Mouse (Mus musculus) stomach, embryonic 14.5 days (tissue): ENCODE results near the gene Map3k12. TPM values are rescaled to one million over a fixed set of nuclear protein-coding genes. Genes with fewer than 3 reads are reported as not detected.
A peak's percentile ranks its signal among the peaks of the same experiment; 100 is the strongest.

ENCODE experiments used
- ATAC-seq: fragments of 200-750 bp; cut with Nextera tagmentation; 2 replicates; pipeline ENCODE4 v1.8.0; 2017; ENCODE audit warnings: low read depth, moderate TSS enrichment; ENCODE audit not compliant: insufficient number of reproducible peaks, insufficient read depth, low FRiP score
- H3K27ac ChIP-seq: fragments of 300-500 bp; sonication (generic); 2 replicates; pipeline ENCODE4 v1.5.1; 2014; ENCODE audit warnings: mild to moderate bottlenecking, low read length, moderate library complexity, mixed read lengths
- H3K27me3 ChIP-seq: fragments of 300-500 bp; sonication (generic); 2 replicates; pipeline ENCODE4 v1.6.1; 2014; ENCODE audit warnings: low read length, control low read depth, mixed read lengths; ENCODE audit not compliant: control insufficient read depth, insufficient read depth
- H3K36me3 ChIP-seq: fragments of 300-500 bp; sonication (generic); 2 replicates; pipeline ENCODE4 v1.6.1; 2014; ENCODE audit warnings: mild to moderate bottlenecking, control low read depth, low read length, moderate library complexity, mixed read lengths; ENCODE audit not compliant: control insufficient read depth, insufficient read depth
- H3K4me1 ChIP-seq: fragments of 300-500 bp; sonication (generic); 2 replicates; pipeline ENCODE4 v1.6.1; 2014; ENCODE audit warnings: low read length, control low read depth, mixed read lengths; ENCODE audit not compliant: control insufficient read depth, insufficient read depth
- H3K4me2 ChIP-seq: fragments of 300-500 bp; sonication (generic); replicated peaks from 2 replicates; pipeline ENCODE4 v1.6.1; 2014; ENCODE audit warnings: low read depth, low read length, control low read depth
- H3K4me3 ChIP-seq: fragments of 300-500 bp; sonication (generic); 2 replicates; pipeline ENCODE4 v1.5.1; 2014; ENCODE audit warnings: low read depth, low read length, control low read depth
- H3K9ac ChIP-seq: fragments of 300-500 bp; sonication (generic); replicated peaks from 2 replicates; pipeline ENCODE4 v1.6.1; 2014; ENCODE audit warnings: low read depth, mild to moderate bottlenecking, control low read depth, low read length, moderate library complexity, mixed read lengths
- H3K9me3 ChIP-seq: fragments of 300-500 bp; sonication (generic); 2 replicates; pipeline ENCODE4 v1.6.1; 2016; ENCODE audit warnings: low read depth, low read length, control low read depth; ENCODE audit not compliant: control insufficient read depth
- WGBS: fragments of 180-500 bp; shearing (Covaris S2); extraction: QIAGEN DNeasy Blood & Tissue Kit; methylation state at CpG from one replicate; pipeline ENCODE4 v1.1.7; 2014; 5-methylcytosine and 5-hydroxymethylcytosine counted together
- polyA plus RNA-seq: library from polyadenylated mRNA; unstranded; fragments of >200 nt; fragmentation: Nextera tagmentation; extraction: Ambion mirVana; gene quantifications from 2 replicates; pipeline ENCODE4 v1.2.1, GENCODE M21; 2014

The Map3k12 gene
- polyA plus RNA-seq, 1 experiment from 2014 or later, result 18.6 TPM

- Histone ChIP-seq H3K27me3 (no peaks in the 10 kb centered on the region), H3K4me2 (peak within 1 kb of the TSS; percentile 55), H3K36me3 (no peaks in the 10 kb centered on the region), H3K27ac (no peak within 1 kb of the TSS; the same call in 1 of the 2 replicates), H3K4me3 (peak within 1 kb of the TSS; percentile 37), H3K9me3 (no peaks in the 10 kb centered on the region), H3K9ac (no peak within 1 kb of the TSS), H3K4me1 (0 out of 2 replicates have a peak, but pooled peaks cover 4% of the 10 kb centered on the region)
- under 1% methylated on average over 19 of the region's 19 CpGs for WGBS
- ATAC-seq, result peak; percentile 86
Observed at GRCm38 (mm10) chr15:102458904-102459317, 58.0 kb downstream of the Map3k12 start, which contains the start of gene Prr13. Prr13 (plus strand) TSS chr15:102459028.

- Histone ChIP-seq H3K27ac (no peak overlapping the region; the same call in 1 of the 2 replicates), H3K27me3 (no peaks in the 10 kb centered on the region), H3K9me3 (no peaks in the 10 kb centered on the region), H3K36me3 (no peaks in the 10 kb centered on the region), H3K9ac (no peak overlapping the region), H3K4me3 (peak overlapping the region; percentile 37; the same call in 1 of the 2 replicates), H3K4me1 (0 out of 2 replicates have a peak, but pooled peaks cover 4% of the 10 kb centered on the region), H3K4me2 (peak overlapping the region; percentile 55)
- 75% methylated on average over 5 of the region's 5 CpGs for WGBS
- no peak for ATAC-seq
Observed at GRCm38 (mm10) chr15:102458050-102458736, 58.7 kb downstream of the Map3k12 start.

- Histone ChIP-seq H3K4me2 (no peak overlapping the region), H3K36me3 (no peaks in the 10 kb centered on the region), H3K4me3 (no peak overlapping the region), H3K27ac (no peak overlapping the region), H3K9ac (no peak overlapping the region), H3K27me3 (no peaks in the 10 kb centered on the region), H3K9me3 (no peaks in the 10 kb centered on the region), H3K4me1 (0 out of 2 replicates have a peak, but pooled peaks cover 6% of the 10 kb centered on the region)
- ATAC-seq, result no peak
- WGBS, result 36% methylated on average over 6 of the region's 6 CpGs
Observed at GRCm38 (mm10) chr15:102455993-102456392, 60.9 kb downstream of the Map3k12 start.

GRCm38 (mm10) chr15:102451666-102452430 is 65.0 kb downstream of the Map3k12 start:
- H3K36me3 ChIP-seq, result no peaks in the 10 kb centered on the region
- no peaks in the 10 kb centered on the region for H3K9me3 ChIP-seq
- ATAC-seq, result no peak
- no peak overlapping the region for H3K4me2 ChIP-seq
- H3K27me3 ChIP-seq, result no peaks in the 10 kb centered on the region
- 78% methylated on average over 26 of the region's 26 CpGs for WGBS
- H3K4me1 ChIP-seq, result 0 out of 2 replicates have a peak, but pooled peaks cover 2% of the 10 kb centered on the region
- no peak overlapping the region for H3K27ac ChIP-seq
- no peak overlapping the region for H3K4me3 ChIP-seq
- H3K9ac ChIP-seq, result no peak overlapping the region

- Histone ChIP-seq H3K27ac (no peak overlapping the region), H3K4me3 (no peak overlapping the region), H3K36me3 (no peaks in the 10 kb centered on the region), H3K9ac (no peak overlapping the region), H3K27me3 (no peaks in the 10 kb centered on the region), H3K9me3 (no peaks in the 10 kb centered on the region), H3K4me1 (0 out of 2 replicates have a peak, but pooled peaks cover 2% of the 10 kb centered on the region), H3K4me2 (no peak overlapping the region)
- WGBS, result 37% methylated on average over 7 of the region's 7 CpGs
- ATAC-seq, result no peak
Observed at GRCm38 (mm10) chr15:102450928-102451327, 65.9 kb downstream of the Map3k12 start.

- ATAC-seq, result no peak
- no peaks in the 10 kb centered on the region for H3K27me3 ChIP-seq
- H3K9me3 ChIP-seq, result no peaks in the 10 kb centered on the region
- H3K4me1 ChIP-seq, result 0 out of 2 replicates have a peak, but pooled peaks cover 2% of the 10 kb centered on the region
- WGBS, result 52% methylated on average over 8 of the region's 8 CpGs
- no peak overlapping the region for H3K27ac ChIP-seq
- H3K4me3 ChIP-seq, result no peak overlapping the region
- no peaks in the 10 kb centered on the region for H3K36me3 ChIP-seq
- H3K9ac ChIP-seq, result no peak overlapping the region
- H3K4me2 ChIP-seq, result no peak overlapping the region
Observed at GRCm38 (mm10) chr15:102449366-102449765, 67.5 kb downstream of the Map3k12 start.

Other genes with a start within 250 kb of the Map3k12 start
- 0.36 and 0.56 TPM in 2 replicates for gene Gm9918, start 246.5 kb downstream of the Map3k12 start, polyA plus RNA-seq
- 63.1 and 63.7 TPM in 2 replicates for gene Mfsd5, start 237.6 kb downstream of the Map3k12 start, polyA plus RNA-seq
- gene Espl1, start 220.8 kb downstream of the Map3k12 start, polyA plus RNA-seq, result 25.4 and 28.6 TPM in 2 replicates
- gene Pfdn5, start 190.9 kb downstream of the Map3k12 start, polyA plus RNA-seq, result 500 and 514 TPM in 2 replicates
- 96.9 and 109 TPM in 2 replicates for gene Myg1, start 185.4 kb downstream of the Map3k12 start, polyA plus RNA-seq
- gene Aaas, start 166.3 kb downstream of the Map3k12 start, polyA plus RNA-seq, result 63.8 and 68.4 TPM in 2 replicates
- gene Sp7, start 149.9 kb downstream of the Map3k12 start, polyA plus RNA-seq, result 2.0 and 2.5 TPM in 2 replicates
- gene Sp1, start 110.9 kb downstream of the Map3k12 start, polyA plus RNA-seq, result 16.9 and 18.9 TPM in 2 replicates
- gene Amhr2, start 71.7 kb downstream of the Map3k12 start, polyA plus RNA-seq, result 0.94 and 1.2 TPM in 2 replicates
- gene Prr13, start 58.0 kb downstream of the Map3k12 start, polyA plus RNA-seq, result 132 and 138 TPM in 2 replicates
- gene Pcbp2, start 46.5 kb downstream of the Map3k12 start, polyA plus RNA-seq, result 298 and 302 TPM in 2 replicates
- 4.5 and 7.0 TPM in 2 replicates for gene Gm10337, start 13.3 kb downstream of the Map3k12 start, polyA plus RNA-seq
- 87.0 and 101 TPM in 2 replicates for gene Tarbp2, start 1.1 kb upstream of the Map3k12 start, polyA plus RNA-seq
- 2.3 and 3.1 TPM in 2 replicates for gene Npff, start 7.9 kb upstream of the Map3k12 start, polyA plus RNA-seq
- gene Gm28047, start 108.0 kb upstream of the Map3k12 start, polyA plus RNA-seq, result not detected in 2 replicates
- 42.7 and 48.9 TPM in 2 replicates for gene Atf7, start 108.4 kb upstream of the Map3k12 start, polyA plus RNA-seq
- 86.0 and 99.3 TPM in 2 replicates for gene Atp5g2, start 155.3 kb upstream of the Map3k12 start, polyA plus RNA-seq
- 31.9 and 34.4 TPM in 2 replicates for gene Calcoco1, start 205.1 kb upstream of the Map3k12 start, polyA plus RNA-seq